Mouse (Mus musculus): ENCODE measurements at regions not wholly inside any gene's neighbourhood (a gene's known extent, or its start where the extent isn't known, plus 50 kb on each side); places are given as distances from the start of the nearest gene placed in this dataset.
A peak's percentile ranks its signal among the peaks of the same experiment; 100 is the strongest.

GRCm38 (mm10) chr15:93710493-93711149 lies 114.9 kb upstream of the Prickle1 start:
- DNase-seq (ENCODE audit: low spot score in 2 of 2), result no peak

- no peak for DNase-seq (ENCODE audit: low spot score in 2 of 2)
These were observed 110.8 kb upstream of the Prickle1 start for GRCm38 (mm10) chr15:93706366-93706930.

- DNase-seq (ENCODE audit: low spot score in 2 of 2), result no peak
These were observed 110.0 kb upstream of the Prickle1 start for GRCm38 (mm10) chr15:93705651-93706050.

GRCm38 (mm10) chr15:93705109-93705508 lies 109.4 kb upstream of the Prickle1 start:
- no peak for DNase-seq (ENCODE audit: low spot score in 2 of 2)

GRCm38 (mm10) chr15:93701017-93701416 lies 105.3 kb upstream of the Prickle1 start:
- DNase-seq (ENCODE audit: low spot score in 2 of 2), result no peak

- peak in 1 of 2 experiments; percentile 48 for DNase-seq (ENCODE audit: low spot score in 2 of 2)
These were observed 104.3 kb upstream of the Prickle1 start for GRCm38 (mm10) chr15:93699971-93700370.

- DNase-seq (ENCODE audit: low spot score in 2 of 2), result no peak
These were observed 102.6 kb upstream of the Prickle1 start for GRCm38 (mm10) chr15:93698182-93698822.

GRCm38 (mm10) chr15:93690717-93691116 lies 95.0 kb upstream of the Prickle1 start:
- DNase-seq (ENCODE audit: low spot score in 2 of 2), result no peak

GRCm38 (mm10) chr15:93690011-93690410 lies 94.3 kb upstream of the Prickle1 start:
- DNase-seq (ENCODE audit: low spot score in 2 of 2), result no peak

- no peak for DNase-seq (ENCODE audit: low spot score in 2 of 2)
These were observed 90.7 kb upstream of the Prickle1 start for GRCm38 (mm10) chr15:93686385-93686784.

- no peak for DNase-seq (ENCODE audit: low spot score in 2 of 2)
These were observed 85.9 kb upstream of the Prickle1 start for GRCm38 (mm10) chr15:93681602-93682001.

GRCm38 (mm10) chr15:93675624-93676023 lies 79.9 kb upstream of the Prickle1 start:
- no peak for DNase-seq (ENCODE audit: low spot score in 2 of 2)

GRCm38 (mm10) chr15:93673976-93674375 lies 78.3 kb upstream of the Prickle1 start:
- DNase-seq (ENCODE audit: low spot score in 2 of 2), result no peak

- DNase-seq (ENCODE audit: low spot score in 2 of 2), result no peak
These were observed 68.2 kb upstream of the Prickle1 start for GRCm38 (mm10) chr15:93663876-93664275.

GRCm38 (mm10) chr15:93662601-93663000 lies 66.9 kb upstream of the Prickle1 start:
- DNase-seq (ENCODE audit: low spot score in 2 of 2), result no peak

- DNase-seq (ENCODE audit: low spot score in 2 of 2), result no peak
These were observed 66.1 kb upstream of the Prickle1 start for GRCm38 (mm10) chr15:93661801-93662200.

GRCm38 (mm10) chr15:93660952-93661648 lies 65.4 kb upstream of the Prickle1 start:
- no peak for DNase-seq (ENCODE audit: low spot score in 2 of 2)

GRCm38 (mm10) chr15:93657171-93657570 lies 61.5 kb upstream of the Prickle1 start:
- DNase-seq (ENCODE audit: low spot score in 2 of 2), result no peak

GRCm38 (mm10) chr15:93656713-93657112 lies 61.0 kb upstream of the Prickle1 start:
- DNase-seq (ENCODE audit: low spot score in 2 of 2), result no peak

- no peak for DNase-seq (ENCODE audit: low spot score in 2 of 2)
These were observed 60.1 kb upstream of the Prickle1 start for GRCm38 (mm10) chr15:93655743-93656142.

GRCm38 (mm10) chr15:93655243-93655642 lies 59.6 kb upstream of the Prickle1 start:
- no peak for DNase-seq (ENCODE audit: low spot score in 2 of 2)

GRCm38 (mm10) chr15:93653378-93653777 lies 57.7 kb upstream of the Prickle1 start:
- DNase-seq (ENCODE audit: low spot score in 2 of 2), result no peak
